Mouse (Mus musculus): ENCODE data around the gene Eif4enif1.

GRCm38 (mm10) chr11:3287131-3287530, 84.9 kb downstream of the Eif4enif1 start:
- TF ChIP-seq POLR2A (IDR thresholded peaks at IDR 0.05; ENCODE audit: extremely low read depth, insufficient read depth, low read length), result no peak
- no peak for TF ChIP-seq CTCF (IDR thresholded peaks at IDR 0.05; ENCODE audit: extremely low read depth, insufficient read depth, low read length)

Measured in cortical plate, adult 2 months (tissue).